Mouse (Mus musculus) CD4-positive helper T cell, adult 2 months (primary cell): ENCODE measurements around the gene Eif3d.

Experiments used
- DNase-seq: peaks from one replicate; pipeline ENCODE4 v3.0.0-alpha.2; 2012; ENCODE audit warnings: low read depth, missing footprints, low spot score

Eif3d gene

GRCm38 (mm10) chr15:77952921-77953320 lies 17.7 kb downstream of the Eif3d start:
- DNase-seq, result no peak

DNA sequence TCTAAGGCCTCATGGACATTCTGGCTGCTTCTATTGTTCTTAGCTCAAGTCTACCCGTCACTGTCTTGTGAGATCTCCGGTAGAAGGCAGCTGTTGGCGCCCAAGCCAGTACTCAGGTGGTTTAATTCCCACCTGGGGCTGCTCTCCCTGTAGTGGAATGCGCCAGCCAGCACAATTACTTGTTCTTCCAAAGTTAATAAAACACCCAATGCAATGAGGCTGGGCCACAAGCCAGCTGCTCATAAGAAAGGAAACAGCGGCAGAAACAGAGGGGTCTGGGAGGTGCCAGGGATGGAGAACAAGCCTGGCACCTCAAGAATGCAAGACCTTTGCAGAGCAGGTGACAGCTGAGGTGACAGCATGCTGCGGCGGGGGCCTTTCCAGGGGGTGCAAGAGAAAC lies 21.6 kb downstream of the Eif3d start:
- DNase-seq, result no peak

GRCm38 (mm10) chr15:77945711-77946110 lies 24.9 kb downstream of the Eif3d start:
- DNase-seq, result no peak

DNA sequence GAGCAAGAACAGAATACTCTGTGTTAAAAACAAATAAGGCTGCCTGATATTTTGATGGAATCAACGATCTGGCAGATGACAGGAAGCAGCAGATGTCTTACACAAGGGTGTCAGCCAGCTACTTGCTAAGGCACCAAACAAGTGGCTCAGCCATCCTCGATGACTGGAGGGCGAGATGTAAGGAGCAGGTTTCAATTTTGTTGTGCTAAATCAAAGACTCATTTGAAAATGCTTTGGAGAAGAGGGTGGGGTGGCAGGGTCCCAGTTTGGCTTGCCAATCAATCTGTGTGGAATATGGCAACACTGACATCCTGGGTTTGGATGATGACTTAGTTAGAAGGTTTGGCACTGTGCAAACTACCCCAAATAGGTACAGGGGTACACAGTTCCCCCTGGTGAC lies 29.1 kb downstream of the Eif3d start:
- DNase-seq, result no peak

- DNase-seq, result no peak
Measured at GRCm38 (mm10) chr15:77938516-77938915, 32.1 kb downstream of the Eif3d start.

DNA sequence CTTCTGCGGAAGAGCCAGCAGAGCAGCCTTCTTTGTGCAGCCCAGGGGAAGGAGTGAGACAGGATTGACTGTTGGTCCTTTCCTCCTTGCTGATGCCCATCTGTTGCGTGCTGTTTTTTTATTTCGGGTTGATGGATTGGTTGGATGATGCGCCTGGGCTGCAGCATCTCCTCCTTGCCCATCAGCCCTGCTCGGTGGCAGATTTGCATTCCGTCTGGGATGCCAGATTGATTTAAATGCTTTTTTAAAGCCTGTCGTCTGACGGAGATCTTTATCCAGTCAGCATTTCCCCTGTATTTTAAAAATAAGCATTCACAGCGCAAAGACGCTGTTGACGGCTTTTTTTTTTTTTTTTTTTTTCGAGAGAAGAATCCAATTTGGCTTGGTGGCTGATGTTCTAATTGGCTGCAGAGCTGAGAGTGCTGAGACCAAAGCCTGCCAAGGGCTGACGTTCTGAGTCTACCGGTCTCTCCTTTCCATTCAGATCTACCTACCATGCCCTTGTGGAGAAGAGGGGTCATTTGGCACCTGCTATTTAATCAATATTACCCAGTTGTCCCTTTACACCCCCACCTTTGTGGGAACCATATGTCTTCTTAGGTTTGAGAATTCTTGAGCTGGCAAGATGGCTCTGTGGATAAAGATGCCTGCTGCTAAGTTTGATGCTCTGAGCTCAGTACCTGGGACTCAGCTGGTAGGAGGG lies 34.8 kb downstream of the Eif3d start:
- no peak for DNase-seq

DNA sequence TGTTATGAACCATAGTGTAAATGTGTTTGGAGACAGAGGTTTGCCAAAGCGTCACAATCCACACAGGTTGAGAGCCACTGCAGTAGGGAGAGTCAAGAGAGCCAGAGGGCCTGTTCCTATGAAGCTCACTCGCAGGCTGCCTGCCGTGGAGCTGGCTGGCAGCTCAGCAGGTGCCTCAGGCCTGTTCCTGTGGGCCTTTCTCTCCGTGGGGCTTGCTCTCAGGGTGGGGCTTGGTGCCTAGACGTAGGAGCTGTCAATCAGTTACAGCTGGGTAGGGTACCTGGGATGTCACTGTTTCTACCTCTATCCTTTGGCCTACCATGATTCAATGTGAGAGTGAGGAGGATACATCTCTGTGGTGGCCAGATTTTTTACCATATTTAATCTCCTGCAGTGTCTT lies 35.6 kb downstream of the Eif3d start:
- no peak for DNase-seq

- DNase-seq, result no peak
Measured at GRCm38 (mm10) chr15:77934326-77934725, 36.3 kb downstream of the Eif3d start.

DNA sequence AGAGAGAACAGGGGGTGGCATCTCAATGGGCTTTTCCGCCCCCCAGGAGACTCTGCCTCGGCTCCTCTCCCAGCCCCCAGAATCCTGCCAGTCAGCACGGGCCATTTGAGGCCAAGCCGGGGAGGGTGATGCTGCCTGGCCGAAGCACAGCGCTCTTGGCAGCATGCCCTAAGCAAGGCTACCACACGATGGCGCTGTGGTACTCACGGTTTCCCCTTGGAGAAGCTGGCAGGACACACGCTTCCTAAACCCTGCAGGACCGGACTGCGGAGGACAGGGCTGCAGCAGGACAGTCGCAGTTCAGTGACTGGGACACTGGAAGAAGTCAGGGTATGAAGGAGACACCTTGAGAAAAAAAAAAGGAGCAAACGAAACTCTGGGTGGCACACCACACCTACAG lies 36.8 kb downstream of the Eif3d start:
- peak; percentile 86 for DNase-seq

DNA sequence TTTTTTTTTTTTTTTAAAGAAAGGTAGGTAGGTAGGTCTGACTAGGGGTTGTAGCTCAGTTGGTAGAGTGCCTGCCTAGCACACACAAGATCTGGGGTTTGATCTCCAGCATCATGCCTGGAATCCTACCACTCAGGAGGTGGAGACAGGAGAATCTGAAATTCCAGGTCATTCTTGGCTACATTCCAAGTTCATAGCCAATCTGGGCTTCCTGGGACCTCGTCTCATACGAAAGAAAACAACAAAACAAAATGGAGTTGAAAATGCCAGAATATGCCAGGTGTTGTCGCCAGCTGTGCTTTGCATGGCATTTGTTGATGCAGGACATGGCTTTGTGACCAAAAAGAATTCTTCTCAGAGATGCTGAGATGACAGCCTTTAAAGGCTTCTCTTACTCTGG lies 37.4 kb downstream of the Eif3d start:
- DNase-seq, result no peak

DNA sequence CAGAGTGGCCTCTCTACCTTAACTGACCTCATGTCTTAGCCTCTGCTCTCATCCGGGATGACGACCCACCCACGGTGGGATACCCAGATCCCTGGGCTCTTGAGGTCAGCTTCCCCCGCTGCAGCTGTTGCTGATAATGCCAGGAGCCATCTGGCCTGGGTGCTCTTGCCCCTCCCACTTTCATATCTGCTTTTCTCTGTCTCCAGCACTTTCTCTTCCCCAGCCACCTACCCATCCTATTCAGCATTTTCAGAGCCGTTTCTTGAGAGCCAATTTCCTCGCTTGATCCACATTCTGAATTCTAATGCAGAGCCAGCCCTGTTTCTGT lies 39.0 kb downstream of the Eif3d start:
- no peak for DNase-seq

DNA sequence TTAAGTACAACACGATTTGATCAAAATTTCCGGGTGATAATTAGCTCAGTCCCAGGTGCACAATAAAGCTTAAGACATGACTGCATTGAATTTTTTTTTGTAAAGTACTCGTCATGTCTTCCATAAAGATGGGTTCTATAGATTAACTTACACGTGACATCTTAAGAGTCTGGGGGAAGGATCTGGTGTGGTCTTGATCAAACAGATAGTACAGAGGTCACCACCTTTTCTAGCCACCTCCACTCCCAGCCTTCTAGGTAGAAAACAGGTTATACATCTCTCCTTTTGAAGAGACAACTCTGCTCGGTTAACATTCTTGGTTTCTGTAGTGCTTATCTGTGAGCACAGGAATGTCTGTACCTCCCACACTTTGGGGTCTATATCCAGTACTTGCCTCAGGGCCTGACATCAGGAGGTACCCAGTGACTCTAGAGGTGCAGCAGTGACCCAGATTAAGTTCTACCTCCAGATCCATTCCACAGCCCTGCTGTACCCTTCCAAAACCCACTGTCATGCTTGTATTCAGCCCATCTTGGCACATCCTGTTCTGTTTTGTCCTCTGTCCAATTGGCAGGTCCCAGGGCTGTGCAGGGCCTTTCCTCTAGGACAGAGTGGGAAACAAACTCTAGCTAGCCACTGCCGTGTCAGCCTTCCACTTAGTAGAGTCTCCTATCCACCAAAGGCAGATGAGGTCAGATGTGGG lies 39.5 kb downstream of the Eif3d start:
- DNase-seq, result peak; percentile 23

DNA sequence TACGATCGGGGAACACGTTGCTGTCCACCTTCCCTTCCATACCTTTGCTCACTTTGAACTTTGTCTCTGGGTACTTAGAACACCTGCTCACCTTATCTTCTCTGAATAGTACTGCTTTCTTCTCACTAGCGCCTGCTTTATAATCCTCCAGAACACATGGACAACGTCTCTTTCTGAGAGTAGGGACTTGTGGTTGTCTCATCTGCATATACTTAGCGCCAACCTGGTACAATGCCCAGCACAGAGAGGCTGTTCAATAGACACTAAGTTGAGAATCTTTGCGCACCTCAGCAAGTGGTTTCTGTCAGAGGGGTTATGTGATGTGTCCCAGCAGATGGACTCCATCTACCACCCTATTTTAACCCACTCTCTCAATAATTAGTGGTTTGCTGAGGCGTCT lies 40.8 kb downstream of the Eif3d start:
- no peak for DNase-seq

DNA sequence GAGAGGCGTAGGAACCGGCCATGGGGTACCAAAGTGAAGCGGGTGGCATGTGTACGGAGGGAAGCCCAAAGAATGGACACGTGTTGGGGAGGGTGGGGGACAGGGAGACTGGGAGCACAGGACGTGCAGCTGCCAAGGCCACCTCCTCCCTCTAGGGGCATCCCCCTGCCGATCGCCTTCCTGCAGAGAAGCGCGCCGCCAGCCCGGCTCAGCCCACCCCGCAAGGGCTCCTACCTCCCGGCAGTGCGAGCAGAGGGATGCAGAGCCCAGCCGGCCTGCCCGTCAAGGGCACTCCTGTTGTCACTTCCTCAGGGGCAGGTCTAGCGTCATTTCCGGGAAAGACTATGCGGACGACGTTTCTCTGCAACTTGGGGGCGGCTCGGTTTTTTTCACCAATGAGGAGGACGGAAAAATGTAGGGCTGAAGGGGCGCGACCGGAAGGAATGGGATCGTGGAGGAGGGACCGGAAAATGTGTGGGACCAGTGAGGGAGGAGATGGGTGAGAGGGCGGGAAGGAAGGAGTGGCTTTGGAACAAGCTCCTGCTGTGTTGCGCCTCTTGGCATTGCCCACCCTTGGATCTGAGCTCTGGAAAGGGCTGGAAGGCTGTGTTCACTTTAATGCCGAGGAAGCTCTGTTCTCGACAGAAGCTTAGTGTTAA lies 41.8 kb downstream of the Eif3d start, which contains the start of gene Txn2:
Gene Txn2 (minus strand): TSS at position 334 of the 659 bp plus-strand sequence.
- DNase-seq, result peak; percentile 98

GRCm38 (mm10) chr15:77928091-77928490 lies 42.5 kb downstream of the Eif3d start:
- no peak for DNase-seq

DNA sequence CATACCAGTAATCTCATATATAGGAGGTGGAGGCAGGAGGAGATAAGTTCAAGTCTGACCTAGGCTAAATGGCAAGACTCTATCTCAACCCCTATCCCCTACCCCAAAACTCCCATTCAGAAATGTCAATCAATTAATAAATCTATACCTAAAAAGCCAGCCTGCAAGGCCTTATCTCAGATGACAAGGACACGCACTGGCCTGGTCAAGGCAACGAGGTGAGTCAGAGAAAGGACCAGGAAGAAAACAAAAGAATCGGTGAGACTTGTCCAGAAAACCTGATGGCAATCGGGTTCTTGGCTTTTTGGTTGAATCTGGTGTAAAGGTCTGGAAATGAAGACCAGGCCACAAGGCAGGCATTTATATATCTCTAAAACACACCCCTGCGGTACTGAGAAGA lies 43.7 kb downstream of the Eif3d start:
- DNase-seq, result no peak

DNA sequence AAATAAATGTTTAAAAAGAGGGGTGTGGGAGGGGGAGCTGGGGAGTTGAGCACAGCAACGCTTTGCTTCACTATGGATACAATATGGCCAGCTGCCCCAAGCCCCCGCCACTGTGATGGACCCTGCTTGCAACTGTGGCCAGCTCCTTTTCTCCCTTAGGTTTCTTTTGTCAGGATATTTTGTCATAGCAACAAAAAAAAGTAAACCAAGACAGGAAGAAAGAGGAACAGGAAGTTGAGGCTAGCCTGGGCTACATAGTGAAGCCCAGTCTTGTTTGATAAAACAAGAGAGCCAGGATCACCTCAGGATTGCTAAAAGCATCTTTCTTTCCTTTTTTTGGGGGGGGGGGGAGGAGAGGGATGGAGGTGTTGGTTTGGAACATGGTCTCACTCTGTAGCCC lies 45.4 kb downstream of the Eif3d start:
- DNase-seq, result no peak

DNA sequence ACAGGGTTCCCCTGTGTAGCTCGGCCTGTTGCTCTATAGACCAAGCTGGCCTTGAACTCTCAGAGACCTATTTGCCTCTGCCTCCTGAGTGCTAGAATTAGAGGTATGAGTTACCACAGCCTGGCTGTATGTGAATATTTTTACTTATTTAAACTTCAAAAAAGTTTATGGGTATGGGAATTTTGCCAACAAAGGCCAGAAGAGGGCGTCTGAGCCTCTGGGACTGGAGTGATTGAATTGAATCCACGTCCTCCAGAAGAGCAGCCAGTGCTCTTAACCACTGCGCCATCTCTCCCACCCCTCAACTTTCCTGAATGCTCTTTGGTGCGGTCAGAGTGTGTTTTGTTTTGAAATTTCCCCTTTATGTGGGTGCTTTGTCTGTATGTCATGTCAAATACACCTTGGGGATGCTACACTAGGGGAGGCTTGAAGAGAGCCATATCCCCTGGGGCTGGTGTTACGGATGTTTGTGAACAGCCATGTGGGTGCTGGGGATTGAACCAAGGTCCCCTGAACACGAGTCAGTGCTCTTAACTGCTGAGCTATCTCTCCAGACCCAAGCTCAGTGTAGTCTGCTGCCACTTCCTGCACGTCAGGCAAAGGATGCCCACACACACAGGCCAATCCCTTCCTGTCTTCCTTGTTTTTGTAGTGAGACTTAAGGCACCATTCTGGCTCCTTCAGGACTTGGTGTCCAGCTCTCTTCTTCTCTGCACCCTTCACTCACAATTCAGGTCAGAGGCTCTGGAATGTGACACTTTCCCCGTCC lies 47.2 kb downstream of the Eif3d start:
- no peak for DNase-seq

- DNase-seq, result no peak
Measured at GRCm38 (mm10) chr15:77922710-77923109, 47.9 kb downstream of the Eif3d start.

DNA sequence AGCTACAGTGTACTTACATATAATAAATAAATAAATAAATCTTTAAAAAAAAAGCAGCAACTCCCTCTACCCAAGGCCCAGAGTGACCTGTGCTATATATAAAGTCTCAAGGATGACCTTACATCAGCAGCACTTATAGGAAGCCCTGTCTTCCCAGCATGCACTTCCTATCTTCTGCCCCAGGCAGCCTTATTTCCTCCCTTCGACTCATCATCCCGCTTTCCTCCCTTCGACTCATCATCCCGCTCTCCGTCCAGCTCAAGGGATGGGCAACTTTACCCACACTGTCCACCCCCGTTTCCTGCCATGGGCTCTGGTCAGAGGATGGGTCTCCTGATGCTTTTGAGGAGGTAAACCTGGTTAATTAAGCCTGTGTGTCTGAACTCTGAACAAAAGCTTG lies 49.0 kb downstream of the Eif3d start:
- no peak for DNase-seq

DNA sequence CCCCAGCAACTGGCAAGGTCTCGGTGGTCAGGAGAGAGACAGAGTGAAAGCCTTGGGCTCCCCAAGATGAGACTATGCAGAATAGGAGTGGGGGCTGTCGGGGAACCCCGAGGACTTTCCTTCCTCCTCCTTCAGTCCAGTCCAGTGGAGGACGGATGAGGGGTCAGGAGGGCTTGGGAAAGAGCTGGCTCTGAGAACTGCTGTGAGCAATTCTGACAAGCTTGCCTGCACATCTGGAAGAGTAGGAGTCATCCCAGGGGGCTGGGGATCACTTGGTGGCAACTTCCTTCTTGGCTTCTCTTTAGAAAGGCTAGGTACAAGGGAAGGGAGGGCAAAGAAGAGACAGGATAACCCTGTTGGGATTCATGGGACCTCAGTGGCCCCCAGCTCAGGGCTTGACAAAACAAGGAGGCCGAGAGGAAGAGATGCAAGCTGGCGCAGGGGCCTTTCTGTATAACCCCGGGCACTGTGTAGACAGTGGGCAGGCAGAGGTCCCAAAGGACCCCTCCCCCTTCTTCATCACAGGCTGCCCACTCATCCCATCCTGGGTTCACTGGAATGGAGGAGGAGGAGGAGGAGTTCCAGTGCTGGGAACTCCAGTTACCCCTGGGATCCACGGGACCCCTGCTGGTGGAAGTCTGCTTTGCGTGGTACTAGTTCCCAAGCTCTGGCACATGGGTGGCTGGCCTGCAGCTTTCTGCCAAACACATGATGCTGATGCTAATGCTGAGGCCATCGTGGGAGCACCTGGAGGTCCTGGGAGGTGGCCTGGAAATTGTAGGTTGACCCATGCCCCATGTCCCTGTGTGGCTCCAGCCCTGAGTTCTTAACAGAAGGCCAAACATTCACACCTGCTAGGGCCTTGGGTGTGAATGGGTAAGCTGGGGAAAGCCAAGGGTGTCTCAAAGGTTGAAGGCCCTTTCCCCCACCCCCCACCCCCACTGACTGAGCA lies 49.8 kb downstream of the Eif3d start:
- DNase-seq, result no peak
